Mouse (Mus musculus) ES-Bruce4 (cell line): ENCODE measurements around the gene Sos2.

Experiments used
- CTCF ChIP-seq: IDR thresholded peaks from one replicate; pipeline ENCODE4 v1.8.1; 2011; ENCODE audit warnings: low read depth, low read length
- EP300 ChIP-seq: IDR thresholded peaks from 2 replicates; pipeline ENCODE4 v1.6.1; 2011; ENCODE audit warnings: low read depth, low read length; ENCODE audit not compliant: insufficient read depth
- POLR2A ChIP-seq: IDR thresholded peaks from one replicate; pipeline ENCODE4 v1.8.1; 2011; ENCODE audit warnings: low read length; ENCODE audit not compliant: insufficient read depth

DNA sequence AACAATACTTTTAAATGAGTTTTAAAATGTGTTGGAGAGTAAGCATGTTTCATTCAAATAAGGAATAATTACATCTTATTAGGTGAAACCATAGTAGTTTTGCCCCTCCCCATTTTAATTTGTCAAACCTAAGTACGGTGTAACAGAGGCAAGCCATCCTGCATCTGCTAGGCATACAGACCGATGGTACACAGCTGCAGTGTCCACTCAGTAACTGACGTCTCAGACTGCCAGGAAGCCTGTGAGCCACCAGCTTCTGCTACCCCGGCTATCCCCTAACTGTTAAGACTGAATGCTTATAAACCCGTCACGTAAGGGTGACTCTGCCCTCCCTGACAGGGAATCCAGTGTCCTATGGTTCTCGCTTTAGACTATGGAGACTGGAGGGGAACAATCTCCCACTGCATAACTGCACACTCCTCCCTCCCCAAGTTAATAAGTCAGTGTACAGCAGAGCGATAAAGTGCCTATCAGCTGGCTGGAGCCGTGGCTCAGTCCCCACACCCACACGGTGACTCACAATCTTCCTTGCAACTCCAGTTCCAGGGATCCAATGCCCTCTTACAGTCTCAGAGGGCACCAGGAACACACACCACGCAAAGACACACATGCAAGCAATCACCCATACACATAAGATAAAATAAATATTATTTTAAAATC, 23.3 kb upstream of the Sos2 start:
- TF ChIP-seq POLR2A (no peak), CTCF (no peak), EP300 (no peak)
